19 mouse cellular contexts compared by ENCODE assay signal in genomic region chr6:100984861-100985260, GRCm38 (mm10).
DNase-seq lines count a peak whose midpoint lies in the region; ATAC-seq and TF ChIP-seq lines count a peak whose summit lies in the region.
"Had no signal": no experiment of that assay in that cellular context is flagged by ENCODE, and none has a peak within 500 bp of the region (broad histone marks: within the 10 kb centered on the region; RNA-seq: fewer than 3 reads in every experiment).

No protein-coding gene starts in this region.

- no peak for DNase-seq in heart, adult 2 months
- peak; percentile 67 for DNase-seq in midbrain, embryonic 11.5 days (ENCODE audit: low spot score, missing footprints)
- DNase-seq in testis, postnatal 14 days (ENCODE audit: low spot score): no peak
- DNase-seq in gastrocnemius, postnatal 25 days: no peak
- DNase-seq: adrenal gland, postnatal 10 days; cerebellum, adult 18-20 months; cerebellum, postnatal 14 days; layer of hippocampus, adult 9-11 months; lung, postnatal 14 days; thymus, adult 2 months; thymus, postnatal 4 days had no signal

- H3K9me3 ChIP-seq in heart, embryonic 14.5 days (ENCODE audit: control insufficient read depth, low read length): no peaks in the 10 kb centered on the region
- H3K9me3 ChIP-seq in midbrain, embryonic 11.5 days (ENCODE audit: control insufficient read depth, low read length): no peaks in the 10 kb centered on the region
- H3K9me3 ChIP-seq in midbrain, embryonic 16.5 days (replicated peaks; ENCODE audit: control insufficient read depth, low read length, poor library complexity, severe bottlenecking): no peaks in the 10 kb centered on the region
- no peaks in the 10 kb centered on the region for H3K9me3 ChIP-seq in embryonic facial prominence, embryonic 13.5 days
- H3K9me3 ChIP-seq: forebrain, embryonic 12.5 days; kidney, embryonic 15.5 days; megakaryocyte, embryonic 14.5 days had no signal

- ATAC-seq in heart, embryonic 14.5 days (ENCODE audit: insufficient number of reproducible peaks, insufficient read depth, low FRiP score, low read depth): no peak
- ATAC-seq in midbrain, embryonic 11.5 days (ENCODE audit: low FRiP score): no peak
- ATAC-seq in midbrain, embryonic 16.5 days: no peak
- no peak for ATAC-seq in embryonic facial prominence, embryonic 13.5 days (ENCODE audit: insufficient number of reproducible peaks, insufficient read depth, low FRiP score, low TSS enrichment, low read depth)
- ATAC-seq: hindbrain, postnatal 0 days; intestine, embryonic 16.5 days had no signal

- TF ChIP-seq CTCF in heart, adult 2 months (IDR thresholded peaks at IDR 0.05): no peak

- 0 out of 2 replicates have a peak overlapping the region, but pooled peaks have one; percentile 16 for H3K4me2 ChIP-seq in heart, embryonic 14.5 days (ENCODE audit: low read length)
- H3K4me2 ChIP-seq in midbrain, embryonic 11.5 days: no peak overlapping the region
- no peak overlapping the region for H3K4me2 ChIP-seq in midbrain, embryonic 16.5 days (ENCODE audit: low read length)
- no peak overlapping the region for H3K4me2 ChIP-seq in embryonic facial prominence, embryonic 13.5 days
- H3K4me2 ChIP-seq: forebrain, embryonic 12.5 days; kidney, embryonic 15.5 days had no signal

- TF ChIP-seq POLR2A in heart, adult 2 months (IDR thresholded peaks at IDR 0.05; ENCODE audit: insufficient read depth, low read depth, low read length): no peak

- no peak for TF ChIP-seq EP300 in heart, adult 2 months (IDR thresholded peaks at IDR 0.05; ENCODE audit: insufficient read depth, low read depth, low read length)

- no peak overlapping the region for H3K27ac ChIP-seq in heart, embryonic 14.5 days (replicated peaks in 1 of 2; ENCODE audit: control insufficient read depth in 1 of 2, insufficient read depth in 1 of 2, low read depth in 2 of 2, low read length in 2 of 2)
- no peak overlapping the region for H3K27ac ChIP-seq in heart, adult 2 months
- H3K27ac ChIP-seq in midbrain, embryonic 11.5 days (ENCODE audit: low read depth, low read length): no peak overlapping the region
- H3K27ac ChIP-seq in midbrain, embryonic 16.5 days (ENCODE audit: low read length): no peak overlapping the region
- H3K27ac ChIP-seq in embryonic facial prominence, embryonic 13.5 days: 0 out of 2 replicates have a peak overlapping the region, but pooled peaks have one; percentile 12
- H3K27ac ChIP-seq: forebrain, embryonic 12.5 days; hindbrain, postnatal 0 days had no signal

- H3K36me3 ChIP-seq in heart, embryonic 14.5 days (ENCODE audit: control insufficient read depth, insufficient read depth, low read length): no peaks in the 10 kb centered on the region
- H3K36me3 ChIP-seq in heart, adult 2 months (ENCODE audit: control insufficient read depth, insufficient read depth, low read length): no peaks in the 10 kb centered on the region
- no peaks in the 10 kb centered on the region for H3K36me3 ChIP-seq in midbrain, embryonic 11.5 days (ENCODE audit: control insufficient read depth, insufficient read depth, low read length)
- no peaks in the 10 kb centered on the region for H3K36me3 ChIP-seq in midbrain, embryonic 16.5 days (ENCODE audit: control insufficient read depth, insufficient read depth, low read length)
- no peaks in the 10 kb centered on the region for H3K36me3 ChIP-seq in embryonic facial prominence, embryonic 13.5 days
- H3K36me3 ChIP-seq: forebrain, embryonic 12.5 days; kidney, embryonic 15.5 days had no signal

- 29% methylated on average over 7 of the region's 7 CpGs for WGBS in heart, embryonic 14.5 days
- 41% methylated on average over 7 of the region's 7 CpGs for WGBS in heart, adult 2 months
- 66% methylated on average over 7 of the region's 7 CpGs for WGBS in midbrain, embryonic 11.5 days
- WGBS in midbrain, embryonic 16.5 days: 70% methylated on average over 7 of the region's 7 CpGs
- 33% methylated on average over 7 of the region's 7 CpGs for WGBS in embryonic facial prominence, embryonic 13.5 days

- 0 out of 4 replicates have a peak, but pooled peaks cover 0 to 3% of the 10 kb centered on the region in 2 experiments for H3K4me1 ChIP-seq in heart, embryonic 14.5 days (ENCODE audit: control insufficient read depth in 2 of 2, insufficient read depth in 2 of 2, low read length in 2 of 2)
- no peaks in the 10 kb centered on the region for H3K4me1 ChIP-seq in heart, adult 2 months (ENCODE audit: control insufficient read depth, insufficient read depth, low read length)
- no peaks in the 10 kb centered on the region for H3K4me1 ChIP-seq in midbrain, embryonic 11.5 days (ENCODE audit: control insufficient read depth, insufficient read depth, low read length)
- H3K4me1 ChIP-seq in midbrain, embryonic 16.5 days (ENCODE audit: control insufficient read depth, insufficient read depth, low read length): no peaks in the 10 kb centered on the region
- H3K4me1 ChIP-seq in embryonic facial prominence, embryonic 13.5 days: peaks cover 23% of the 10 kb centered on the region
- H3K4me1 ChIP-seq: forebrain, embryonic 12.5 days; megakaryocyte, embryonic 14.5 days had no signal

- H3K4me3 ChIP-seq in heart, embryonic 14.5 days (ENCODE audit: control insufficient read depth in 1 of 2, insufficient read depth in 1 of 2, low read depth in 1 of 2, low read length in 2 of 2): no peak overlapping the region
- no peak overlapping the region for H3K4me3 ChIP-seq in heart, adult 2 months
- no peak overlapping the region for H3K4me3 ChIP-seq in midbrain, embryonic 11.5 days (ENCODE audit: low read depth, low read length)
- no peak overlapping the region for H3K4me3 ChIP-seq in midbrain, embryonic 16.5 days (ENCODE audit: low read depth, low read length)
- H3K4me3 ChIP-seq in embryonic facial prominence, embryonic 13.5 days: no peak overlapping the region
- H3K4me3 ChIP-seq: forebrain, embryonic 12.5 days; kidney, embryonic 15.5 days; megakaryocyte, embryonic 14.5 days had no signal

- no peak overlapping the region for H3K9ac ChIP-seq in heart, embryonic 14.5 days (ENCODE audit: low read length)
- H3K9ac ChIP-seq in heart, adult 2 months (ENCODE audit: low read depth, low read length): no peak overlapping the region
- H3K9ac ChIP-seq in midbrain, embryonic 11.5 days (ENCODE audit: low read length): no peak overlapping the region
- no peak overlapping the region for H3K9ac ChIP-seq in midbrain, embryonic 16.5 days (ENCODE audit: low read depth, low read length)
- H3K9ac ChIP-seq in embryonic facial prominence, embryonic 13.5 days: no peak overlapping the region
- H3K9ac ChIP-seq: forebrain, embryonic 12.5 days; kidney, embryonic 15.5 days had no signal

- H3K27me3 ChIP-seq in heart, embryonic 14.5 days (ENCODE audit: control insufficient read depth, insufficient read depth, low read length): no peaks in the 10 kb centered on the region
- no peaks in the 10 kb centered on the region for H3K27me3 ChIP-seq in heart, adult 2 months (ENCODE audit: control insufficient read depth, insufficient read depth, low read length)
- no peaks in the 10 kb centered on the region for H3K27me3 ChIP-seq in midbrain, embryonic 11.5 days (ENCODE audit: control insufficient read depth, insufficient read depth, low read length)
- no peaks in the 10 kb centered on the region for H3K27me3 ChIP-seq in midbrain, embryonic 16.5 days (ENCODE audit: control insufficient read depth, insufficient read depth, low read depth, low read length)
- no peaks in the 10 kb centered on the region for H3K27me3 ChIP-seq in embryonic facial prominence, embryonic 13.5 days
- H3K27me3 ChIP-seq: forebrain, embryonic 12.5 days; kidney, embryonic 15.5 days; megakaryocyte, embryonic 14.5 days had no signal

- intact Hi-C loops in heart, adult 2 months (cut with DNase I): no loop called here

- no peaks in the 10 kb centered on the region for H3K79me2 ChIP-seq in heart, adult 2 months (replicated peaks; ENCODE audit: control insufficient read depth, insufficient read depth, low read length)
